9 mouse cellular contexts compared by ENCODE assay signal in the genomic region with DNA sequence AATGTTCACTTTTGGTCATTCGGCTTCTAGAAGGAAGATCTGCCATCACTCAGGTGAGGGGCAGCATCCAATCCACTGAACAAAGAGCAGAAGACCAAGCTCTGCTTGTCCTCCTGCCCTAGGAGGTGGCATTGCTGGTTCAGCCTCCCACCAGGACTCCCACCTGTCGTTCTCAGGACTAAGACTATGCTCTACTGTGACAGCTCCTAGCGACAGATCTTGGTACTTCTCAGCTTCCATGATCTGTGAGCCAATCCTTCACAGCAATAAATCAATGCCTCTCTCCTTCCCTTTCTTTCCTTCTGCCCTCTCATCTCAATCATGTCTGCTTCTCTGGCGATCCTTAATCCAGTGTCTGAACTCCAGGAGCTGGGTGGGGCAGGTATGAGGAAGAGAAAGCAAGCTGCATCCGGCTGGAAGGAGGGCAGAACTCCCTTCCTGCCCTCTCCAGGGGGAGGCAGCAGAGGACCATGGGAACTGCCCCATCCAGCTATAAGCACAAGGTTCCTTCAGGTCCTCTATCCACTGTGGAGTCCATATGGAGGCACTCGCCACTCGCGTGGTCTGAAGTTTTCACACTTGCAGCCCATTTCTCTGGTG. TPM values are rescaled to one million over a fixed set of nuclear protein-coding genes. Genes with fewer than 3 reads are reported as not detected.
DNase-seq lines count a peak whose midpoint lies in the region; ATAC-seq lines count a peak whose summit lies in the region.
"Had no signal": no experiment of that assay in that cellular context is flagged by ENCODE, and none has a peak within 500 bp of the region (broad histone marks: within the 10 kb centered on the region; RNA-seq: fewer than 3 reads in every experiment).

No protein-coding gene starts in this region.

- DNase-seq in liver: peak; percentile 36
- DNase-seq in ZHBTc4 (ENCODE audit: low read depth, low spot score): peak; percentile 80
- DNase-seq in gastrocnemius, postnatal 25 days: peak; percentile 51
- DNase-seq in yolk sac, embryonic 10.5 days (ENCODE audit: low spot score): no peak
- DNase-seq in neural tube, embryonic 10.5 days (ENCODE audit: extremely low spot score, low spot score): no peak

- H3K27ac ChIP-seq in liver, embryonic 12.5 days: no peak overlapping the region
- H3K27ac ChIP-seq: hindbrain, embryonic 15.5 days had no signal

- no peak overlapping the region for H3K4me3 ChIP-seq in liver, embryonic 12.5 days
- H3K4me3 ChIP-seq: hindbrain, embryonic 15.5 days had no signal

- no peak overlapping the region for H3K9ac ChIP-seq in liver, embryonic 12.5 days
- H3K9ac ChIP-seq: hindbrain, embryonic 15.5 days had no signal

- no peaks in the 10 kb centered on the region for H3K36me3 ChIP-seq in liver, embryonic 12.5 days
- H3K36me3 ChIP-seq: hindbrain, embryonic 15.5 days had no signal

- WGBS in liver, embryonic 12.5 days (ENCODE audit: insufficient replicate concordance): 49% methylated on average over 8 of the region's 8 CpGs

- H3K9me3 ChIP-seq in liver, embryonic 12.5 days (replicated peaks): no peaks in the 10 kb centered on the region
- H3K9me3 ChIP-seq: hindbrain, embryonic 15.5 days had no signal

- no peak overlapping the region for H3K4me2 ChIP-seq in liver, embryonic 12.5 days
- H3K4me2 ChIP-seq: hindbrain, embryonic 15.5 days had no signal

- peaks cover 73% of the 10 kb centered on the region for H3K27me3 ChIP-seq in liver, embryonic 12.5 days (replicated peaks)

- ATAC-seq in liver, embryonic 12.5 days: no peak
- peak; percentile 47 for ATAC-seq in megakaryocyte progenitor cell, adult 5-6 weeks (replicated peaks; ENCODE audit: poor library complexity)
- ATAC-seq in erythroid progenitor cell, adult 5-6 weeks (replicated peaks; ENCODE audit: low FRiP score, poor library complexity, severe bottlenecking): no peak

- H3K4me1 ChIP-seq in liver, embryonic 12.5 days: peaks cover 18% of the 10 kb centered on the region

RNA-seq across cellular contexts. Expression of a gene that starts 54.8 kb away (rescaled TPM):
- 48.9 and 49.1 TPM in 2 replicates for polyA plus RNA-seq in liver, embryonic 12.5 days (2016; fragmentation: Nextera tagmentation; extraction: Ambion mirVana)
- 10 to 100 TPM; 18.8 to 23.0 TPM for total RNA-seq in gastrocnemius, postnatal 25 days (2021)
- total RNA-seq in megakaryocyte progenitor cell, adult 5-6 weeks (2015): 14.7 and 17.6 TPM in 2 replicates
- 13.6 and 18.9 TPM in 2 replicates for total RNA-seq in megakaryocyte progenitor cell, adult 5-6 weeks (2017)
- total RNA-seq in erythroid progenitor cell, adult 5-6 weeks (2015; ENCODE audit: low replicate concordance): 130 and 155 TPM in 2 replicates
- total RNA-seq in erythroid progenitor cell, adult 5-6 weeks (2017; ENCODE audit: low replicate concordance): 235 and 268 TPM in 2 replicates

Comparison
In these comparisons a context has a peak if more than half of its experiments do, and no peak if none do; other contexts are left out.
1. DNase-seq: peak in liver (single experiment), ZHBTc4 (single experiment) and gastrocnemius, postnatal 25 days (single experiment); none in yolk sac, embryonic 10.5 days (single experiment) and neural tube, embryonic 10.5 days (single experiment).
2. RNA of a gene that starts 54.8 kb away (total RNA-seq): 130 to 268 TPM in erythroid progenitor cell, adult 5-6 weeks; 18.8 to 23.0 TPM in gastrocnemius, postnatal 25 days and 13.6 to 18.9 TPM in megakaryocyte progenitor cell, adult 5-6 weeks; every median in the first group is over 4 times any median in the second.